Mouse (Mus musculus): ENCODE measurements around the gene Colgalt1.

The Colgalt1 gene

GRCm38 (mm10) chr8:71629096-71629697 is 18.4 kb downstream of the Colgalt1 start:
- DNase-seq (ENCODE audit: low spot score): peak; percentile 85

- no peak for DNase-seq (ENCODE audit: low spot score)
Observed at GRCm38 (mm10) chr8:71629781-71630212, 19.0 kb downstream of the Colgalt1 start.

DNA sequence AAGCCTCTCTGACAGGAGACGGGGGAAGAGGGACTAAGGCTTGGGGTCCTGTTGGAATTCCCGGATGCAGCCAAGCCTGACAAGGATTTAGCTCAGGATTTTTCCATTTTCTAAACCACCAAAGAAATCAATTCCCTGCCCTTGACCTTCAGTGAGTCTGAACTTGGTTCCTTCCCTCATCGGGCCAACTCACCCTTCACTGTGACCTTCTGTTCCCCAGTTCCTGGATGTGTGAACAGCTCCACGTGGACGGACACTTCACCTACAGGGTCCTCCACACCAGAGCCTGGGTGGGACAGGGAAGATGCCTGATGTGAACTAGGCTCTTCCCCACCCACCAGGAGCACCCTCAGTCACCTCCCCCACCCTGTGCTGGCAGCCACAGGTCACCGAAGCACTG is 20.0 kb downstream of the Colgalt1 start:
- no peak for DNase-seq (ENCODE audit: low spot score)

DNA sequence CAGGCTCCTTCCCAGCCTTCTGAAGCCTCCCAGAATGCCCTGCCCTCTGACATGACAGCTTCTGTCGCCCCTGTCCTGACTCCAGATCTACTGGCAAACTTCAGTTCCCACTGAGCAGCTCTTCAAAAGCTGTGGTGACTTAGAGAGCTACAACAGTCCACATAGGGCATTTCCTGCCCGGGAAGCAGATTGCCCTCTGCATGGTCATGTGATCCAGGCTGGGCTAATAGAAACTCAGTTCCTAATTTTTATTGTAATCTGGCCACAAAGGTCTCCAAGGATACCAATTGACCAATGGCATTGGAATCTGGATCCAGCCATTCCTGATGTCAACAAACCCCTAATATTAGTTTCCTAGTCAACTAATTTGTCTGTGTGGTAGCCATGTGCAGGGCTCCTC is 21.1 kb downstream of the Colgalt1 start:
- DNase-seq (ENCODE audit: low spot score): no peak

DNA sequence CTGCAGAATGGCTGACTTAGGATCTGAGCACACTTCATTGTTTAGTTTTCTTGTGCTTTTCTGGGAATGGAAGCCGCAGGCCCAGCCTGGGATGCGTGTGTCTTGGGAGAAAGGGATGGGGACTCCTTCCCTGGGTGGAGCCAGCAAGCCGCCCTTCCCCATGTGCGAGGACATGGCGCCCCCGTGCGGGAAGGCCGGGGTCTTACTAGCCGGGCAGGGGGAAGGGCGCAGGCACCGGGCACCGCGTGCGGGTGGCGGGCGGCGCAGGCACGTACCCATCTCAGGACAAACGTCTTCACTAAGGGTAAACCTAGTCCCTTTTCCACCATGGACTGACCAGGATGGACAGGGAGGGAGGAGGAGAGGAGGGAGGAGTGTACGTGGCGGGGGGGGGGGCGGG is 22.4 kb downstream of the Colgalt1 start:
- DNase-seq (ENCODE audit: low spot score): peak; percentile 57

DNA sequence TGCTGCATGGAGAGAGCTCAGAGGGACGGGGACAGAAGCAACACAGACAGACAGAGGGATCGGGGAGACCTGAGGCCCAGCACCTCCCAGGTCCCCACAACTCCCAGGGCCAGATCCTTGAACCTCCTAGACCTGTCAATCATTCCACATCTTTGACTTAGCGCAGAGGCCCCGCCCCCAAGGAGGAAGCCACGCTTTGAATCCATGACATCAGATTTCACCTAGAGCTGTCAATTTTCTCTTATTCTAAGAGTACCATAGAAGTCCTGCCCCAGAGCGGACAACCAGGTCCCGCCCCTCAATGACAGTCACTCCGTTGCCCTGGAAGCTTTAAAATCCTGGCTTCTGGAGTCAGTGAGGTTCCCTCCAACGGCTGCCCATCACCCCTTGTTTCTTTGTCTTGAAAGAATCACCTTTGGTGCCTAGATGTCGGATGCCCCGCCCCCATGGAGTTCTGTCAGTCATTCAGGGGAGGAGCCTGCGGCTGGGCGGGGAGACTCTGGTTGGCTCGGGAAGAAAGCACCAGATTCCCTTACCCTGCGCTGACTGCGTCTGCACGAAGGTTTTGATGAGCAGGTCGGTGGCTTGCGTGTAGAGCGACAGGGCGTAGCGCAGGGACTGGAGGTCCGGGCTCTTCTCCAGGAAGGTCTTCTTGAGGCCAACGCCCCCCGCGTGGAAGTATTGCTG is 23.3 kb downstream of the Colgalt1 start:
- no peak for DNase-seq (ENCODE audit: low spot score)

GRCm38 (mm10) chr8:71637149-71638095 is 26.6 kb downstream of the Colgalt1 start:
- no peak for DNase-seq (ENCODE audit: low spot score)

GRCm38 (mm10) chr8:71638321-71638720 is 27.5 kb downstream of the Colgalt1 start:
- DNase-seq (ENCODE audit: low spot score): no peak

- no peak for DNase-seq (ENCODE audit: low spot score)
Observed at GRCm38 (mm10) chr8:71639318-71639717, 28.5 kb downstream of the Colgalt1 start.

GRCm38 (mm10) chr8:71645510-71645909 is 34.7 kb downstream of the Colgalt1 start:
- no peak for DNase-seq (ENCODE audit: low spot score)

DNA sequence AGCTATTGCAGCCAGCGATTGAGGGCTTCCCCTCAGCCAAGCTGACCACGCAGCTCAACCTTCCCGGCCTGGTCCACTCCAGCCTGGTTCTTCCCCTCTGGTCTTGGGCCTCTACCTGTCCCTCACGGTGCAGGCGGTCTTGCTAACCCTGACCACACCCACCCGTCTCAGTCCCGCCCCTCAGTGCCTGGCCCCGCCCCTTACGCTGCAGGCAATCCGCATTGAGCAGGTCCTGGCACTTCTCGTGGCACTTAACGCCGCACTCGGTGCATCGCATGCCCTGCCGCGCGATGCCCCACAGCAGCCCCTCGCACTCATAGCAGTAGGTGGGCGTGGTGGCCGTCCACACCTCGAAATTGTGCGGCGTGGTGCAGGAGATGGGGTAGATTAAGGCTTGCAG is 43.8 kb downstream of the Colgalt1 start:
- no peak for DNase-seq (ENCODE audit: low spot score)

GRCm38 (mm10) chr8:71657816-71658215 is 47.0 kb downstream of the Colgalt1 start:
- no peak for DNase-seq (ENCODE audit: low spot score)

- DNase-seq (ENCODE audit: low spot score): no peak
Observed at GRCm38 (mm10) chr8:71658515-71659049, 47.8 kb downstream of the Colgalt1 start.

GRCm38 (mm10) chr8:71659751-71660150 is 49.0 kb downstream of the Colgalt1 start:
- DNase-seq (ENCODE audit: low spot score): no peak

DNA sequence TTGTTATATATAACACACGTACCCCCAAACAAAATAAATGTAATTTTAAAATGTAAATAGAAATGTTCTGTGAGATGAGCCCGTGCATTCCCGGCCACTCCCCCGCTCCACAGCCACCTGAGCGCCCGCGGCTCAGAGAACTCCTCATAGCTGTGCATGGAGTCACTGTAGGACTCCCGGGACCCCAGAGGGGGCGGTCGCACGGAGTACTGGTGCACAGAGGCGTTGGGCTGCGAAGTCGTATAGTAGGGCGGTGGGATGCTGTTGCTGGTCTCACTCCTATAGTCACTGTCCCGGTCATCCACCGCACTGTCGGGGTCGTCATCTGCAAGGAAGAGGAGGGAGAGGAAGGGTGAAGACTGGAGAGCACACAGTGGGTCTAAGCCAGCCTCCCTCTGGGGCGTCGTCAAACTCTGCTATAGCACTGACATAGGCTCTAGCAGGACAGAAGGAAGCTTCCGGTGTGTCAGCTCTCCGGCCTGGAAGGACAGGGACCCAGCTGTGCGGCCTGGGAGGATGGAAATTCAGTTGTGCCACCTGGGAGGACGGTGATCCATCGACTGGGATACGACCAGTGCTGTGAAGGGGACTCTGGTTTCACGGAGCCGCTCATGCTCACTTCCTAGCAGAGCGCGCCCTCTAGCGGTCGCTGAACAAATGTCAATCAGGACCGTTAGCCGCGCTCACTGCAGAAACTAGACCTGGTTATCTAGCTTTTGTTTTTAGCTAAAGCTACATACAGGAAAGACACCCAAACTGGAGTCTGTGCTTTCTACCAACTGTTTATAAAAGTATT is 49.7 kb downstream of the Colgalt1 start:
- DNase-seq (ENCODE audit: low spot score): peak; percentile 69

- no peak for DNase-seq (ENCODE audit: low spot score)
Observed at GRCm38 (mm10) chr8:71665331-71666130, 54.7 kb downstream of the Colgalt1 start.

GRCm38 (mm10) chr8:71666855-71667254 is 56.1 kb downstream of the Colgalt1 start:
- DNase-seq (ENCODE audit: low spot score): no peak

DNA sequence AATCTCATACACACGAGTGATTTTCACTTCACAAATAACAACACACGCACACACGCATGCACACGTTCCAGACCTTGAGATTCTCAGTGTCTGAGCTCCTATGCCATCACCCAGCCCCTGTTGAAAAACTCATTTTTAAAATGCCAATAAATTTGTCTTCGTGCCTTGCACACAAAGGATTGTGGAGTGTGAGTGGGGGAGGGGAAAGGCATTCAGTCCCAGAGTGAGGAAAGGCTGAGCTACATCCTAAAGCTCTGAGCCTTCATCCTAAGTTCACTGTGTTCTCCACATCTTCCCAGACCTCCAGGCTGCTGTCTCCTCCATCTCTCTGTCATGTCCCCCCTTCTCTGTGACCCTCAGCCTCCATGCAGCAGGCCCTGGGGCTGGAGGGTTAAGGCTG is 56.5 kb downstream of the Colgalt1 start:
- no peak for DNase-seq (ENCODE audit: low spot score)

DNA sequence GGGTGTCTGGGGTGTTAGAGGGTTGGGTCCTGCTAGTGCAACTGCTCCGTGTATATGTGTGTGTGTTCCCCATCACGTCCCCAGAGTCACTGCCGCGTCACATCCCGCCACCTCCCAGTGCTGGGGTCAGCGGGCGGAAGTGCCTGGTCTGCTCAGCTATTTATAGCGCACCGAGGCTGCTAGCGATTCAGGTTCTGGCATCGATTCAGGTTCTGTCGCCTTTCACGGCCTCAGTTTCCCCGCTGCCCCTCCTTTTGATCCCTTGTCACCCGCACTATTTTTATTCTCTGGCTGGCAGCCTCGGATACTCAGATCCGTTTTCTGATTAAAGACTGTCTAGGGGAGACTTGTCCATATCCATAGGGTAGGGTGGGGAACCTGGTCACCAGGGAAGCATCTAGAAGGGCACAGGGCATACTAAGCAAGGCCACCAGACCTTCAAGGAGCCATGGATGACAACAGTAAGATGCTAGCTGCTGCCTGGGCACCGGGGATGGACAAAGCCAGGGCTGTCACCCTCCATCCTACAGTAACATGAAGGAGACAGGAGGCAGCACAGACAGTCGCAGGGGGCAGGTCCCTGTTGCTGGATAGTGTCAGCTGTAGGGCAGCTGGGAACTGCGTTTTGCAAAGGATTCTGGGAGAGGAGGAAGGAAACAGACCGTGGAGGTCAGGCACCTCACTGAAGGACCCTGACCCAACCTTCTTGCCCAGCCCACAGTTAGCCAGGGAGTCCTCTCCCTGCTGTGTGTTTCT is 57.6 kb downstream of the Colgalt1 start:
- DNase-seq (ENCODE audit: low spot score): peak; percentile 30

DNA sequence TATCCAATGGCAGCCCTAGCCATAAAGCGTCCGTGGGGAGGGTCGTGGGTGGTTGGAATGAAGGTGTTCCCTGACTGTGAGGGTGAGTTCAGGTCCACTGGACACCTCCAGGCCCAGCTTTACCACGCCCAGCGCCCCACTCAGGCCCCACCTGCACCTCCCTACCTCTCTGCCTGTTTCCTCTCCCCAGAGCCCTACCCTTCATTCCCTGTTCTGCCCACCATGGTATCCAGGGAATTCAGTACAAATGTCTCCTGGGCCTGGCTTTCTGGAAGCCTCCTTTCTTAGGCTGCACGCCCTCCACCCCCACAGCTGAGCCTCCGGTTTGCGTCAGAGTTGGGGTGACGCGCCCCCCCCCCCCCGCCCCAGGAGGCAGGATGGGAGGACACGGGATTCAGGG is 59.4 kb downstream of the Colgalt1 start:
- DNase-seq (ENCODE audit: low spot score): no peak

Data from spleen, adult 12 weeks (tissue).